Mouse (Mus musculus): ENCODE measurements at regions not wholly inside any gene's neighbourhood (a gene's known extent, or its start where the extent isn't known, plus 50 kb on each side); places are given as distances from the start of the nearest gene placed in this dataset.

DNA sequence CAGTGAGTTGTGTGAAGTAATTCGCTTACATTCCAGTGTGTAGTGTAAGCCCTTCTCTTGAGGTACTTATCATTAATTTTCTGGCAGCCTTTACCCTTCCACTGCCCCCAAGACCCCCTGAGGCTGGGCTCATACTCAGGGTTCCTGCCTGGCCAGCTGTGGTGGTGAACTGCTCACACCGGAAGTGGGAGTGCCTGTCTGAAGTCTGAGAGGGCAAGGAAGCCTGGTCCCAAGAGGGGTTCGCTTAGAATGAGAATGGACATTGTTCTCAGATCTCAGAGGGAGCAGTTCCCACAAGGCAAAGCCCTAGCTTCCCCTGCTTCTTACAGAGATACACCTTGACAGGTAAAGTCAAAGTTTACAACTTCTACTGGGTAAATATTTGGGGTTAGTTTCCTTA lies 138.1 kb upstream of the Klf3 start:
- no peaks in the 10 kb centered on the region for H3K36me3 ChIP-seq (ENCODE audit: control insufficient read depth, insufficient read depth, low read length)
- H3K4me1 ChIP-seq (replicated peaks; ENCODE audit: control insufficient read depth, insufficient read depth, low read length), result no peaks in the 10 kb centered on the region
- no peaks in the 10 kb centered on the region for H3K27me3 ChIP-seq (ENCODE audit: control insufficient read depth, insufficient read depth, low read length)
- H3K27ac ChIP-seq (ENCODE audit: low read depth, low read length), result no peak overlapping the region
- WGBS, result 79% methylated on average over 3 of the region's 3 CpGs
- no peak overlapping the region for H3K4me3 ChIP-seq (ENCODE audit: low read depth, low read length)
- H3K4me2 ChIP-seq (ENCODE audit: low read depth, low read length, severe bottlenecking), result no peak overlapping the region
- no peaks in the 10 kb centered on the region for H3K9me3 ChIP-seq (ENCODE audit: control insufficient read depth, low read length)
- H3K9ac ChIP-seq (ENCODE audit: low read length), result no peak overlapping the region
- no peak for ATAC-seq (replicated peaks; ENCODE audit: low FRiP score)
- no peak for DNase-seq (ENCODE audit: low spot score)

GRCm38 (mm10) chr5:64666256-64666655 lies 136.9 kb upstream of the Klf3 start:
- Histone ChIP-seq H3K4me2 (ENCODE audit: low read depth, low read length, severe bottlenecking) (no peak overlapping the region), H3K4me1 (replicated peaks; ENCODE audit: control insufficient read depth, insufficient read depth, low read length) (no peaks in the 10 kb centered on the region), H3K27ac (ENCODE audit: low read depth, low read length) (no peak overlapping the region), H3K9me3 (ENCODE audit: control insufficient read depth, low read length) (no peaks in the 10 kb centered on the region), H3K36me3 (ENCODE audit: control insufficient read depth, insufficient read depth, low read length) (no peaks in the 10 kb centered on the region), H3K9ac (ENCODE audit: low read length) (no peak overlapping the region), H3K27me3 (ENCODE audit: control insufficient read depth, insufficient read depth, low read length) (no peaks in the 10 kb centered on the region), H3K4me3 (ENCODE audit: low read depth, low read length) (no peak overlapping the region)
- ATAC-seq (replicated peaks; ENCODE audit: low FRiP score), result no peak
- WGBS, result 69% methylated on average over 3 of the region's 3 CpGs
- peak; percentile 33 for DNase-seq (ENCODE audit: low spot score)

GRCm38 (mm10) chr5:64667053-64667452 lies 136.1 kb upstream of the Klf3 start:
- Histone ChIP-seq H3K4me1 (replicated peaks; ENCODE audit: control insufficient read depth, insufficient read depth, low read length) (no peaks in the 10 kb centered on the region), H3K9ac (ENCODE audit: low read length) (no peak overlapping the region), H3K36me3 (ENCODE audit: control insufficient read depth, insufficient read depth, low read length) (no peaks in the 10 kb centered on the region), H3K27ac (ENCODE audit: low read depth, low read length) (no peak overlapping the region), H3K9me3 (ENCODE audit: control insufficient read depth, low read length) (no peaks in the 10 kb centered on the region), H3K27me3 (ENCODE audit: control insufficient read depth, insufficient read depth, low read length) (no peaks in the 10 kb centered on the region), H3K4me2 (ENCODE audit: low read depth, low read length, severe bottlenecking) (no peak overlapping the region), H3K4me3 (ENCODE audit: low read depth, low read length) (no peak overlapping the region)
- no peak for ATAC-seq (replicated peaks; ENCODE audit: low FRiP score)
- peak; percentile 29 for DNase-seq (ENCODE audit: low spot score)
- 83% methylated on average over 3 of the region's 3 CpGs for WGBS

DNA sequence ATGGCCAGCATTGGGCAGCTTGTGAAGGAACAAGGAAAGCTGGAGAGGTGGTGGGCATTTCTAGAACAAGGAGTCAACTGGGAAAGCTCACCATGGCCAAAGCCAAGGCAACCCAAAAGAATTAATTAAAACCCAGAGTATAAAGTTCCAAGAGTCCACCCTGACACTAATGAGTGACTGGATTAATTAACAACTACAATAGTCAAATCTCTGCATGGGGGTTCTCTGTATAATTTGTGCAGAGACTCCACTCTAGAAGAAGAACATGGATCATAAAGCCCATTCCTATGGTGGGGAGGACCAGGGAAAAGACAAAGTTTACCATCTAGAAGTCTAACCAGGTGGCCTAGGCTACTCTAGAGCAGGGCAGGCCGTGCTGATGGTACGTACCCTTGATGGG lies 129.3 kb upstream of the Klf3 start:
- no peak overlapping the region for H3K4me2 ChIP-seq (ENCODE audit: low read depth, low read length, severe bottlenecking)
- H3K4me1 ChIP-seq (replicated peaks; ENCODE audit: control insufficient read depth, insufficient read depth, low read length), result no peaks in the 10 kb centered on the region
- no peak overlapping the region for H3K9ac ChIP-seq (ENCODE audit: low read length)
- ATAC-seq (replicated peaks; ENCODE audit: low FRiP score) (no peak), DNase-seq (ENCODE audit: low spot score) (no peak)
- WGBS, result 88% methylated on average over 2 of the region's 2 CpGs
- H3K36me3 ChIP-seq (ENCODE audit: control insufficient read depth, insufficient read depth, low read length), result no peaks in the 10 kb centered on the region
- H3K27ac ChIP-seq (ENCODE audit: low read depth, low read length), result no peak overlapping the region
- H3K27me3 ChIP-seq (ENCODE audit: control insufficient read depth, insufficient read depth, low read length), result no peaks in the 10 kb centered on the region
- no peak overlapping the region for H3K4me3 ChIP-seq (ENCODE audit: low read depth, low read length)
- no peaks in the 10 kb centered on the region for H3K9me3 ChIP-seq (ENCODE audit: control insufficient read depth, low read length)

DNA sequence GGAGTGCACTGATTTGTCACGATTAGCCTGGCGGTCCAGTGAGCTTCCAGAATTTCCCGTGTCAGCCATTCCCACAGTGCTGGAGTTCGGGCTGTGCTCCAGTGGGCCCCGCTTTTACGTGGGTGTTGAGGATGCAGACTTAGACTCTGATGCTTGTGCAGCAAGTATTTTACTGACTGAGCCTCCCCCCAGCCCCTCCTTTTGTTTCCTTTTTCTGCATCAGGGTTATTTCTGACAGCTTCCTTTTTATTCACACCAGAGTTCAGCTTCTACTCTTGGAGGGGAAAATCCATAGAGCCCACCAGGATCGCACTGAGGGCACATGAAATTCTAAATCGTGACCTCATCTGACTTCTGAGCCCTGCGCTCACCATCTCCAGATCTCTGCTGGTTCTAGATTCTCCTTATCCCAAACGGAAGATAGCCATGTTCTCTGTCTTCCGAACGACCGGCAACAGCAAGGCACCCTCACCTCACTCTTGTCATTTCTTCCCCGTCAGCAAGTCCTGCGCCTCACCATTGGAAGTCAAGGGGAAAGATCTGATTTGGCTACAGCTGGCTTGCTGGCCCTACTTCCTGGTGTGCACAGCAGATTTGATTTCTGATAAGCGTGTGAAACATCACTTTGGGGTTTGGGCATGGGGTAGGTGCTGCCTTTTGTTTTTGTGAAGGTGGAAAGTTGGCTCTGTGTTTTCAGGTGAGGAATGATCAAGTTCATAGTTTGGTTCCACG lies 126.8 kb upstream of the Klf3 start:
- H3K27me3 ChIP-seq (ENCODE audit: control insufficient read depth, insufficient read depth, low read length), result no peaks in the 10 kb centered on the region
- H3K4me1 ChIP-seq (replicated peaks; ENCODE audit: control insufficient read depth, insufficient read depth, low read length), result no peaks in the 10 kb centered on the region
- H3K9ac ChIP-seq (ENCODE audit: low read length), result no peak overlapping the region
- no peaks in the 10 kb centered on the region for H3K36me3 ChIP-seq (ENCODE audit: control insufficient read depth, insufficient read depth, low read length)
- ATAC-seq (replicated peaks; ENCODE audit: low FRiP score), result no peak
- no peaks in the 10 kb centered on the region for H3K9me3 ChIP-seq (ENCODE audit: control insufficient read depth, low read length)
- no peak overlapping the region for H3K4me3 ChIP-seq (ENCODE audit: low read depth, low read length)
- WGBS, result 89% methylated on average over 17 of the region's 17 CpGs
- no peak overlapping the region for H3K4me2 ChIP-seq (ENCODE audit: low read depth, low read length, severe bottlenecking)
- H3K27ac ChIP-seq (ENCODE audit: low read depth, low read length), result no peak overlapping the region
- no peak for DNase-seq (ENCODE audit: low spot score)

DNA sequence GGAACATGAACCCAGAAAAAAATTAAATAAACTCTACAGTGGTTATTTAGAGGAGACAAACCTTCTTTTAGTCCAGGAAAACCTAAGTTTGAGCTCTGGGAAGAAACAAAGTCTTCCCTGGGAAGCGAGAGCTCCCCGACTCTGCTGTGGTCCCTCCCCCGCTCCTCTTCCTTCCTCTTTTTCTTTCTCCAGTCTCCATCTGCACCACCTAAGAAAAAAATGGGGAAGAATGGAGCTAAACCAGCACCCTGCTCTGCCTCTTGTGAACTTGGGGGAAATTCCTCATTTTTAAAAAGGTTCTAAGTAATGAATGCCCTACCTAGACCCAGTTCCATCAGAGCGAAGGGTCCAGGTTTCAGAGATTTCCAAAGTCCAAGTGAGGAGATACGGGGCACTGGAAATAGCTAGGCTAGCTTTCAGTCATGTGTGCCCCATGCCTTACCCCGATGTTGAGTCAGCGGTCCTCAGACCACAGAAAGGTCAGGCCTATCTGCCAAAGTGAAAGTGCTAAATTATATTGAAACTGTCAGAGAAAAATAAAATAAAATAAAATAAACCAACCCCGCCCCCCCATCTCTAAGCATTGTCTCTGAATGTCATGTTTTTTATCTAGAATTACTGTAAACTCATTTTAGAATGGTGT lies 126.1 kb upstream of the Klf3 start:
- H3K4me3 ChIP-seq (ENCODE audit: low read depth, low read length), result no peak overlapping the region
- DNase-seq (ENCODE audit: low spot score), result no peak
- no peaks in the 10 kb centered on the region for H3K36me3 ChIP-seq (ENCODE audit: control insufficient read depth, insufficient read depth, low read length)
- H3K27ac ChIP-seq (ENCODE audit: low read depth, low read length), result no peak overlapping the region
- 90% methylated on average over 8 of the region's 8 CpGs for WGBS
- H3K4me2 ChIP-seq (ENCODE audit: low read depth, low read length, severe bottlenecking), result no peak overlapping the region
- no peaks in the 10 kb centered on the region for H3K4me1 ChIP-seq (replicated peaks; ENCODE audit: control insufficient read depth, insufficient read depth, low read length)
- ATAC-seq (replicated peaks; ENCODE audit: low FRiP score), result no peak
- no peaks in the 10 kb centered on the region for H3K27me3 ChIP-seq (ENCODE audit: control insufficient read depth, insufficient read depth, low read length)
- H3K9me3 ChIP-seq (ENCODE audit: control insufficient read depth, low read length), result no peaks in the 10 kb centered on the region
- H3K9ac ChIP-seq (ENCODE audit: low read length), result no peak overlapping the region

- WGBS, result 98% methylated on average over 2 of the region's 2 CpGs
- H3K36me3 ChIP-seq (ENCODE audit: control insufficient read depth, insufficient read depth, low read length), result no peaks in the 10 kb centered on the region
Measured at GRCm38 (mm10) chr5:64678706-64679105, 124.5 kb upstream of the Klf3 start.

DNA sequence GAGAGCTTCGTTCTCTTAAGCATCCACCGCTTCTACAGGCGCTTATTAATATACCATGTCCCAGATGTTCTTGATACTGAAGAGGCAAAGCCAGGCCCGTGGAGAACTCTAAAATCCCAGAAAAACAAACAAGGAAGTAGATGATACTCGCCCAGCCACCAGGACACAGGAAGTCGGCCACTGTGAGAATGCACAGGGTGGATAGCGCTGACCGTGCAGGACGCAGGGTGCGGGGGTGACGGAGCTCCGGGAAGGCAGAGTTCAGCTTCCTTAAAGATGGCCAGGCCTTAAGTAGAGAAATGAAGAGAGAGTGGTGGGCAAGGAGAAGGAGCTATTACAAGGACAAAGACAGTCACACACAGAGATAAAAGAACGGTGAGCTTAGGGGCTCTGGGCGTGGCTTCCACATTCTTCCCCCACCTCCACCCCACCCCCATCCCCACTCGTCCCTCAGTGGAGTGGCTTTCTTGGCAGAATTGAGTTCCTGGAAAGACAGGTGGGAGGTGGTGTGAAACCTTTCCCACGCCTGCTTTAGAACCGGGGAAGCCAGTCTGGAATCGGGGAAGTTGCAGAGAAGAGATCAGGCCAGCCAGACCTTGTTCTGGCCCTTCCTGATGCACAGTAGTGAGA lies 123.1 kb upstream of the Klf3 start:
- no peaks in the 10 kb centered on the region for H3K27me3 ChIP-seq (ENCODE audit: control insufficient read depth, insufficient read depth, low read length)
- ATAC-seq (replicated peaks; ENCODE audit: low FRiP score) (no peak), DNase-seq (ENCODE audit: low spot score) (no peak)
- H3K9ac ChIP-seq (ENCODE audit: low read length), result no peak overlapping the region
- H3K9me3 ChIP-seq (ENCODE audit: control insufficient read depth, low read length), result no peaks in the 10 kb centered on the region
- no peaks in the 10 kb centered on the region for H3K36me3 ChIP-seq (ENCODE audit: control insufficient read depth, insufficient read depth, low read length)
- WGBS, result 79% methylated on average over 18 of the region's 18 CpGs
- H3K4me3 ChIP-seq (ENCODE audit: low read depth, low read length), result no peak overlapping the region
- H3K4me1 ChIP-seq (replicated peaks; ENCODE audit: control insufficient read depth, insufficient read depth, low read length), result no peaks in the 10 kb centered on the region
- no peak overlapping the region for H3K4me2 ChIP-seq (ENCODE audit: low read depth, low read length, severe bottlenecking)
- H3K27ac ChIP-seq (ENCODE audit: low read depth, low read length), result no peak overlapping the region

More at GRCm38 (mm10) chr5:64678706-64679105, 124.5 kb upstream of the Klf3 start:
- no peaks in the 10 kb centered on the region for H3K27me3 ChIP-seq (ENCODE audit: control insufficient read depth, insufficient read depth, low read length)
- DNase-seq (ENCODE audit: low spot score) (no peak), ATAC-seq (replicated peaks; ENCODE audit: low FRiP score) (no peak)
- H3K4me1 ChIP-seq (replicated peaks; ENCODE audit: control insufficient read depth, insufficient read depth, low read length), result no peaks in the 10 kb centered on the region
- H3K9ac ChIP-seq (ENCODE audit: low read length), result no peak overlapping the region
- no peak overlapping the region for H3K4me3 ChIP-seq (ENCODE audit: low read depth, low read length)
- H3K4me2 ChIP-seq (ENCODE audit: low read depth, low read length, severe bottlenecking), result no peak overlapping the region
- no peak overlapping the region for H3K27ac ChIP-seq (ENCODE audit: low read depth, low read length)
- H3K9me3 ChIP-seq (ENCODE audit: control insufficient read depth, low read length), result no peaks in the 10 kb centered on the region

All from forebrain, embryonic 11.5 days (tissue).